Mouse (Mus musculus) CD4-positive, CD25-positive, alpha-beta regulatory T cell, adult 4 months (primary cell): ENCODE data around the gene Prss12. TPM values are rescaled to one million over a fixed set of nuclear protein-coding genes. Genes with fewer than 3 reads are reported as not detected.
A peak's percentile ranks its signal among the peaks of the same experiment; 100 is the strongest.
"Not testable (repeated sequence)": the region's sequence is repeated elsewhere in the genome, so short reads cannot be mapped to it uniquely, and the experiment has no call there.

Experiments used
- ATAC-seq: one replicate; pipeline ENCODE4 v1.8.0; 2017
- polyA plus RNA-seq, 2 experiments: library from polyadenylated mRNA; unstranded; fragments of 100-300 nt; shearing (Covaris generic); gene quantifications; one replicate each; pipeline ENCODE4 v1.2.1; 2017

The Prss12 gene
- polyA plus RNA-seq, 2 experiments from 2014 or later = 0.46 to 1.3 TPM

GRCm38 (mm10) chr3:123481266-123481665, 34.6 kb downstream of the Prss12 start:
- no peak for ATAC-seq

GRCm38 (mm10) chr3:123491814-123492213, 45.1 kb downstream of the Prss12 start:
- no peak for ATAC-seq

DNA sequence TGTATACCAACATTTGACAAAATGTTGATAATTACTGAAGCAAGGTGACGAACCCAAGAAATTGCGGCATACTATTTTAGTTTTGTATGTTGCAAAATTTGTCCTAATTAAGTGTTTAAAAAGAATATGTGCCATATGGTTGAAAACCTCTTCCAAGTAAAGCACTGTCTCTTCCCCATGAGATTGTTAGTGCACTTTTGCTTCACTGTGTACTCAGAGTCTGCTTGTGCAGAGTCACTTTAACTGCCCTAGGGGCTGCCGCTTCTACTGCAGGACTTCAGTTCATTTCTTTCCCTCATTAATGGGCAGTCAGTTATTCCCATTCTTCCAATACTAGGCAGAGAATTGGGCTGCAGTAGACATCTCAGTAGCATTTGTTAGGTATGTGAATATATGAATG, 46.5 kb downstream of the Prss12 start:
- no peak for ATAC-seq

- ATAC-seq = no peak
Measured at GRCm38 (mm10) chr3:123495088-123495487, 48.4 kb downstream of the Prss12 start.

GRCm38 (mm10) chr3:123498787-123499186, 52.1 kb downstream of the Prss12 start:
- ATAC-seq = no peak

- ATAC-seq = not testable (repeated sequence)
Measured at GRCm38 (mm10) chr3:123501798-123502197, 55.1 kb downstream of the Prss12 start.

DNA sequence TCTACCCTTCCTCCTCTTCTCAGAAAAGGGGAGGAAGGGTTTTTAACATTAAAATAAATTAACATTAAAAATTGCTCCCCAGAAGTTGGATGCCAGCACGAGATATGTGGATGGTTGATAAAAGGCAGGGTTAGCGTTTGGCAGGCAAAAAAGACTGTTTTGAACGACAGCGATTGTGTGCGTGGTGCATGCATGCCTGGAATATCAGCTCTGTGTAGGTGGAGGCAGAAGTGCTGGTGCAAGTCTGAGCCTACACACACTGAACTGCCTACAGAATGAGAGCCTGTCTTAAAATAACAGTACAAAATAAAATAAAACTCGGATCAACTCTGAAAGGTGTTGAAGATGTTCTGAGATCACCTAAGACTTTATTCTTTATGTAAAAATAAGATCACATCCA, 57.2 kb downstream of the Prss12 start:
- ATAC-seq = no peak

GRCm38 (mm10) chr3:123504783-123505182, 58.1 kb downstream of the Prss12 start:
- ATAC-seq = no peak

GRCm38 (mm10) chr3:123505778-123506667, 59.3 kb downstream of the Prss12 start:
- ATAC-seq = no peak

GRCm38 (mm10) chr3:123506699-123507662, 60.3 kb downstream of the Prss12 start:
- ATAC-seq = peak; percentile 20

DNA sequence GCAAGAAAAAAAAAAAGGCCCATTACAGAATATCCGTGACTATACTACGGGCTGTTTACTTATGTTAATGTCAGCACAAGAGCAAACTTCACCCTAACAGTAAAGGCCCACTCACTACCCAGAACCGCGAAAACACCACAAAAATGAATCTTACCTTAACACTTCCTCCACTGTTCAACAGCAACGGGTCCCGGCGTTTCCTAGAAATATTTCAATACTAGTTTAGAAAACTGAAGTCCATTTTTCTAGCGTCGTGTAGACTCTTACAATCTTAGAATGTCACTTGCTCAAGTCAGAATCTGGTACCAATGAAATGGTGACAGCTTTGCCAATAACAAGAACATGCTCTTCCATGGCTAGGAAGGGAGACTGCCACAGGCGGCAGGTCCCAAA, 60.9 kb downstream of the Prss12 start:
- no peak for ATAC-seq

DNA sequence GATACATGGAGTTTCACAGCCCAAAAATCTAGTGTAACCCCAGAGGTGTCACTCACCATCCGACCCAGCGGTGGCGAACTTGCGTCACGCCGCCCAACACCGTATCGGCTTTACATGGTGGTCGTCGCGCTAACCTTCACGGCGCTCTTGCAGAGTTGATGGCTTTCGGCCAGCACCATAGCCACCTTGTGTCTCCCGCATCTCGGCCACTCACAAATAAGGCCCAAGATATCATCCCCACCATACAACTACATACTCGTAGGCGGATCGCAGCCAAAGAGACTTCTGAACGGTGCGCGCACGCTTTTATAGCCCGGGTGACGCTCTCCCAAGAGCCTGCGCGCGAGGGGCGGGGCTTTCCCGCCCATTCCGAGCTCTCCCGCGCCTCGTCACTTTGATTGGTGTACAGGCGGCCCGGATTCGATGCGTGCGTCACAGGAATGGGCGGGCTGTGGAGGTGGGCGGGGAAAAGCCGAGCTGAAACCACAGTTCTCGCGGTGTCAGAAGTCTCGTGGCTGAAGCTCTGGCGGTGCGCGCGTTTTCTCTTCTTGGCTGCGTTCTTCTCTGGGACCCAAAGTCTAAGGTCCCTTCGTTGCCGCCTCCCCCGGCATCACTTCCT, 61.5 kb downstream of the Prss12 start:
- peak; percentile 87 for ATAC-seq

- ATAC-seq = peak; percentile 28
Measured at GRCm38 (mm10) chr3:123508675-123509376, 62.1 kb downstream of the Prss12 start.

DNA sequence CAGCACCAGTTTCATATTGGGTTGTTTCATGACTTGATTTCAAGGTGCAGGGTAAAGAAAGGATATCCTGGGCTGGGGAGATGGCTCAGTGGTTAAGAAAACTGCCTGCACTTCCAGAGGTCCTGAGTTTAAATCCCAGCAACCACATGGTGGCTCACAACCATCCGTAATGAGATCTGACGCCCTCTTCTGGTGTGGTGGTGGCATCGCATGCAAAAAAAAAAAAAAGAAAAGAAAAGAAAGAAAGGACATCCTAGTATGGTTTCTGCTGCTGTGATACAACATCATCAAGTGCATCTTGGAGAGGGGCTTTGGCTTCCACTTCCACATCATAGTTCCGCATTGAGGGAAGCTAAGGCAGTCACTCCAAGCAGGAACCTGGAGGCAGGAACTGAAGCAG, 65.1 kb downstream of the Prss12 start:
- no peak for ATAC-seq

DNA sequence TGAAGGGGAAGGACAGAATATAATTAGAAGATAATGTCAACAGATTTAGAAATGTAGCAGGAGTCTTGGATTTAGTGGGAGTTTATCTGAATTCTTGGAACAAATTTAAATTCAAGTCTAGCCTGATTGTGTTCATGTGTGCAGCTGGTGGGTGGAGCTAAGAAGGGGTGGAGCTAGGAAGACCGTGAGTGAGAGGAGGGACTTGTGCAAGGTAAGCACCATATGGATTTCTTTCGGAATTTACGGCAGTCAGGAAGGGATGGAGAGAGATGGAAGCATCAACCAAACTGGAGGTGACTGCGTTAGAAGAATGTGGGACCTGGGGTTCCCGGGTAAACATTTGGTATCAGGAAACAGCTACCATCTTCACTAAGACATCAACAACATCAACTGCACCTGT, 68.2 kb downstream of the Prss12 start:
- ATAC-seq = no peak

GRCm38 (mm10) chr3:123515600-123516359, 69.1 kb downstream of the Prss12 start:
- ATAC-seq = peak; percentile 83

- ATAC-seq = peak; percentile 69
Measured at GRCm38 (mm10) chr3:123516784-123517183, 70.1 kb downstream of the Prss12 start.

DNA sequence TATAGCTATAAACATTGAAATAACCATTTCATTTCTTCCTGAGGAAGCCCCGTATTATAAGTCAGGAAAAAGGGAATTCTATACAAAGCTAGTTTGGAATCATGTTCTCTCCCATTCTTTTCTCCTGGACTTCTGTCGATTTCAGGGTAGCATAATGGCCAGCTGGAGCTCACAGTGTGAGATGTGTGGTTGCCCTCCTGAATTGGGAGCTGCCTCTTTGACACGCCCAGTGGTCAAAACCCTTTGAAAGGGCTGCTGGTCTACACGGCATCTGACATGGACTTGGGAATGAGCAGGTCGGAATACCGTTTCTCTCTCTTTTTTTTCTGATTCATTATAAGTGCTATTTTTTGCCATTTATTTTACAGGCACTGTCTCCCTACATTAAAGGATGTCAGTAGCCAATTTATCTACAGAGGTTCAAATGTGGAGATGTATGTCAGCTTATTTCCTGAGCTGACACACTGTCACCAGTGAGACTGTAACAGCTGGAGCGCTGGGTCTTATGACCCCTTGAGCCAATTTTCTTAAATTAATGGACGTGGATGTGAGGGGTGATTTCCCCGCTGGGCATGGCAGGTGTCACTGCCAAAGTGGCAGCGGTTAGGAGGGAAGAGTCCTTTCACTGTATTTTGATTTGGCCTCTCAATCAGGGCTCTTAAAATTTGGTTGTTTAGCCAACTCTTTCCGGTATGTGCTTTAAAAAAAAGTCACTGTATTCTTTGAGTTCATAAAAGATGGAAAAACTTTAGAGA, 79.8 kb downstream of the Prss12 start:
- ATAC-seq = no peak

DNA sequence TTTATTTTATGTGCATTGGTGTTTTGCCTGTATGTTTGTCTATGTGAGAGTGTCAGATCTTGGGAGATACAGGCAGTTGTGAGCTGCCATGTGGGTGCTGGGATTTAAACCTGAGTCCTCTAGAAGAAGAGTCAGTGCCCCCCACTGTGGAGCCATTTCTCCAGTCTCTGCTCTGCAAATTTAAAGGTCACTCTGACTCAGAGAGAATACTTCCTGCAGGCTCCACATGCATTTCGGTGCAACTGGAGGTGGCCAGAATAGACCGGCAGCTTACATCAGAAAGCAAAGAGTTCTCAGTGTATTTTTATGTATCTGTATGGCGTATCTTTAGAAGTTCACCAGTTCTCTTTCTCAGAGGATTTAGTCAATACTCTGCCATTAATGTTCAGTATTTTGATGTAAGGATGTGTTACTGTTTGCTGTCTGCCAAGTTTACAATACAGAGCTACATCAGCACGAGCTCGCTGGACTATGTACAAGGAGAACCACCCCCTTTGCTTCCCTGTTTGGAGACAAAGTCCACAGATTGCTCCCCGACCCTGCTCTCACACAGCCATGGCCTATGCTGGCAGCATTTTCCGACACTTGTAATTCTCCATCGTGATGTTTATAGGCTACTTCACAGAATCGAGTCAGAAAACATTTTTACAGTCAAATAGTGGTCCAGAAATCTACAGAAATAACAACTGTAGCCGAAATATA, 81.2 kb downstream of the Prss12 start:
- ATAC-seq = no peak

GRCm38 (mm10) chr3:123531124-123531523, 84.4 kb downstream of the Prss12 start:
- ATAC-seq = no peak
